Mouse (Mus musculus): ENCODE data around the gene Opcml.

- no peak for TF ChIP-seq CTCF (IDR thresholded peaks at IDR 0.05; ENCODE audit: extremely low read depth, insufficient read depth, low read length)
- no peak for TF ChIP-seq POLR2A (IDR thresholded peaks at IDR 0.05; ENCODE audit: extremely low read depth, insufficient read depth, low read length)
Measured at GRCm38 (mm10) chr9:28423407-28423806, 632.8 kb downstream of the Opcml start.

All from cortical plate, adult 2 months (tissue).